ENCODE assay signal across 7 mouse cellular contexts in the genomic region with DNA sequence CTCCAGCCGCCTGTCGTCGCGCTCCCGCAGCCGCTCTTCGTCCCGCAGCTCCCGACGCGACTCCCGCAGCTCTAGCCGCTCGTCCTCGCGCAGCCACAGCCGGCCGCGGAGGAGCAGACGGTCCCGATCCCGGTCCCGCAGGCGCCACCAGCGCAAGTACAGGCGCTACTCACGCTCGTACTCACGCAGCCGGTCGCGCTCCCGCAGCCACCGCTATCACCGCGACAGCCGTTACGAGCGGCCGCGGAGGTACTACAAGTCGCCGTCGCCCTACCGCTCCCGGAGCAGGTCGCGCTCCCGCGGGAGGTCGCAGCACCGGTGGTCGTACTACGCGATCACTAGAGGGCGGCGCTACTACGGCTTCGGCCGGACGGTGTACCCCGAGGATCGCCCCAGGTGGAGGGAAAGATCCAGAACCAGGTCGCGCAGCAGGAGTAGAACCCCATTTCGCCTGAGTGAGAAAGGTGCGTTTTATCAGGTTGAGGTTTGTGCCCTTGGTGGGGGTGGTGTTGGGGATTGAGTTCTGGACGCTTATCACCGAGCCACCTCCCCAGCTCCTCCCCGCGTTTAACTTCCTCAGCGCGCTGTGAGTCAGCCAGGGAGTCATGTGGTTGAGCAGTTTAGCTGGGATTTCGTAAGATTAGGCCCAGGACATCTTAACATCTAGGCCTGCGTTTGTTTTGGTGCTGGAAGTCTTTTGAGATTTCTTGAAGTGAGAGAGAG. TPM values are rescaled to one million over a fixed set of nuclear protein-coding genes. Genes with fewer than 3 reads are reported as not detected.
DNase-seq lines count a peak whose midpoint lies in the region; ATAC-seq and TF ChIP-seq lines count a peak whose summit lies in the region.

No protein-coding gene starts in this region.

- TF ChIP-seq POLR2A in small intestine, adult 2 months (IDR thresholded peaks at IDR 0.05; ENCODE audit: low read depth, low read length): peak; percentile 69

- peaks cover 26% of the 10 kb centered on the region for H3K4me1 ChIP-seq in forebrain, embryonic 16.5 days (replicated peaks; ENCODE audit: control insufficient read depth, insufficient read depth, low read length)
- peaks cover 27% of the 10 kb centered on the region for H3K4me1 ChIP-seq in hindbrain, embryonic 10.5 days (replicated peaks)
- H3K4me1 ChIP-seq in limb, embryonic 12.5 days (replicated peaks): peaks cover 19% of the 10 kb centered on the region
- H3K4me1 ChIP-seq in midbrain, embryonic 12.5 days: peaks cover 19% of the 10 kb centered on the region
- H3K4me1 ChIP-seq in small intestine, adult 2 months (ENCODE audit: control insufficient read depth, insufficient read depth, insufficient read length, low read length): peaks cover 7% of the 10 kb centered on the region; the same call in 1 of the 2 replicates

- under 1% methylated on average over 75 of the region's 75 CpGs for WGBS in forebrain, embryonic 16.5 days
- WGBS in hindbrain, embryonic 10.5 days: under 1% methylated on average over 75 of the region's 75 CpGs
- under 1% methylated on average over 75 of the region's 75 CpGs for WGBS in limb, embryonic 12.5 days
- WGBS in midbrain, embryonic 12.5 days: under 1% methylated on average over 75 of the region's 75 CpGs
- under 1% methylated on average over 75 of the region's 75 CpGs for WGBS in small intestine, adult 2 months

- no peak; the same call in 1 of the 2 replicates for ATAC-seq in forebrain, embryonic 16.5 days
- ATAC-seq in limb, embryonic 12.5 days (ENCODE audit: insufficient number of reproducible peaks, insufficient read depth, low FRiP score, low TSS enrichment, low read depth): no peak
- peak; percentile 10; the same call in 1 of the 2 replicates for ATAC-seq in midbrain, embryonic 12.5 days (ENCODE audit: low FRiP score, low read depth)

- no peaks in the 10 kb centered on the region for H3K27me3 ChIP-seq in forebrain, embryonic 16.5 days (replicated peaks; ENCODE audit: control insufficient read depth, insufficient read depth, low read length)
- no peaks in the 10 kb centered on the region for H3K27me3 ChIP-seq in hindbrain, embryonic 10.5 days (ENCODE audit: insufficient read depth, poor library complexity, severe bottlenecking)
- no peaks in the 10 kb centered on the region for H3K27me3 ChIP-seq in limb, embryonic 12.5 days
- no peaks in the 10 kb centered on the region for H3K27me3 ChIP-seq in midbrain, embryonic 12.5 days
- no peaks in the 10 kb centered on the region for H3K27me3 ChIP-seq in small intestine, adult 2 months (ENCODE audit: control insufficient read depth, insufficient read depth, low read length)

- peak overlapping the region; percentile 95 for H3K27ac ChIP-seq in forebrain, embryonic 16.5 days (ENCODE audit: low read length)
- H3K27ac ChIP-seq in hindbrain, embryonic 10.5 days: peak overlapping the region; percentile 98
- peak overlapping the region; percentile 92 for H3K27ac ChIP-seq in limb, embryonic 12.5 days
- peak overlapping the region; percentile 92 for H3K27ac ChIP-seq in midbrain, embryonic 12.5 days (replicated peaks)
- peak overlapping the region; percentile 99 for H3K27ac ChIP-seq in small intestine, adult 2 months (ENCODE audit: insufficient read depth, low read depth, low read length)

- no peaks in the 10 kb centered on the region for H3K9me3 ChIP-seq in forebrain, embryonic 16.5 days (ENCODE audit: control insufficient read depth, low read length)
- H3K9me3 ChIP-seq in hindbrain, embryonic 10.5 days: no peaks in the 10 kb centered on the region
- H3K9me3 ChIP-seq in limb, embryonic 12.5 days: no peaks in the 10 kb centered on the region
- H3K9me3 ChIP-seq in midbrain, embryonic 12.5 days: no peaks in the 10 kb centered on the region

- no peak for TF ChIP-seq CTCF in small intestine, adult 2 months (IDR thresholded peaks at IDR 0.05; ENCODE audit: extremely low read depth, insufficient read length, insufficient replicate concordance, low read depth, low read length)

- peaks cover 22% of the 10 kb centered on the region for H3K36me3 ChIP-seq in forebrain, embryonic 16.5 days (ENCODE audit: control insufficient read depth, insufficient read depth)
- peaks cover 46% of the 10 kb centered on the region for H3K36me3 ChIP-seq in hindbrain, embryonic 10.5 days
- H3K36me3 ChIP-seq in limb, embryonic 12.5 days: peaks cover 35% of the 10 kb centered on the region
- H3K36me3 ChIP-seq in midbrain, embryonic 12.5 days: peaks cover 35% of the 10 kb centered on the region
- H3K36me3 ChIP-seq in small intestine, adult 2 months (ENCODE audit: control insufficient read depth, insufficient read depth, low read length): peaks cover 37% of the 10 kb centered on the region

- DNase-seq in R1 (ENCODE audit: low read depth, low spot score): peak; percentile 75
- peak; percentile 87 for DNase-seq in c-Kit-positive CD71-positive TER-119-positive erythroid progenitor cells, embryonic 14.5 days (ENCODE audit: low spot score)
- no peak for DNase-seq in hindbrain, embryonic 10.5 days (ENCODE audit: low spot score)

- H3K4me2 ChIP-seq in forebrain, embryonic 16.5 days (ENCODE audit: low read length): peak overlapping the region; percentile 89
- H3K4me2 ChIP-seq in limb, embryonic 12.5 days: peak overlapping the region; percentile 81
- peak overlapping the region; percentile 87 for H3K4me2 ChIP-seq in midbrain, embryonic 12.5 days (replicated peaks)

- peak overlapping the region; percentile 94 for H3K4me3 ChIP-seq in forebrain, embryonic 16.5 days (replicated peaks; ENCODE audit: low read length)
- peak overlapping the region; percentile 99 for H3K4me3 ChIP-seq in hindbrain, embryonic 10.5 days
- peak overlapping the region; percentile 100 for H3K4me3 ChIP-seq in limb, embryonic 12.5 days (replicated peaks)
- peak overlapping the region; percentile 100 for H3K4me3 ChIP-seq in midbrain, embryonic 12.5 days
- H3K4me3 ChIP-seq in small intestine, adult 2 months (ENCODE audit: low read depth, low read length): peak overlapping the region; percentile 85

- H3K9ac ChIP-seq in forebrain, embryonic 16.5 days (replicated peaks; ENCODE audit: low read depth, low read length): peak overlapping the region; percentile 89
- H3K9ac ChIP-seq in limb, embryonic 12.5 days (replicated peaks): peak overlapping the region; percentile 97
- H3K9ac ChIP-seq in midbrain, embryonic 12.5 days (replicated peaks): peak overlapping the region; percentile 97

RNA-seq across cellular contexts. Expression of a gene that starts 0.8 kb away (rescaled TPM):
- polyA plus RNA-seq in forebrain, embryonic 16.5 days (2015; fragmentation: Nextera tagmentation; extraction: Ambion mirVana): 644 and 645 TPM in 2 replicates
- polyA plus RNA-seq in hindbrain, embryonic 10.5 days (2016; fragmentation: Nextera tagmentation; extraction: Ambion mirVana): 335 and 382 TPM in 2 replicates
- 510 and 528 TPM in 2 replicates for polyA plus RNA-seq in limb, embryonic 12.5 days (2016; fragmentation: Nextera tagmentation; extraction: Ambion mirVana)
- 525 and 549 TPM in 2 replicates for polyA plus RNA-seq in midbrain, embryonic 12.5 days (2016; fragmentation: Nextera tagmentation; extraction: Ambion mirVana)
- polyA plus RNA-seq in small intestine, adult 2 months (2012; rRNA removed): 758 and 1,409 TPM in 2 replicates

RNA-seq across cellular contexts. Expression of a gene that starts 6.5 kb away (rescaled TPM):
- 73.2 and 78.4 TPM in 2 replicates for polyA plus RNA-seq in forebrain, embryonic 16.5 days (2015; fragmentation: Nextera tagmentation; extraction: Ambion mirVana)
- polyA plus RNA-seq in hindbrain, embryonic 10.5 days (2016; fragmentation: Nextera tagmentation; extraction: Ambion mirVana): 67.6 and 75.2 TPM in 2 replicates
- 72.9 and 73.8 TPM in 2 replicates for polyA plus RNA-seq in limb, embryonic 12.5 days (2016; fragmentation: Nextera tagmentation; extraction: Ambion mirVana)
- 74.0 and 76.5 TPM in 2 replicates for polyA plus RNA-seq in midbrain, embryonic 12.5 days (2016; fragmentation: Nextera tagmentation; extraction: Ambion mirVana)
- polyA plus RNA-seq in small intestine, adult 2 months (2012; rRNA removed): 2.4 and 9.2 TPM in 2 replicates

RNA-seq across cellular contexts. Expression of a gene that starts 9.4 kb away (rescaled TPM):
- 201 and 205 TPM in 2 replicates for polyA plus RNA-seq in forebrain, embryonic 16.5 days (2015; fragmentation: Nextera tagmentation; extraction: Ambion mirVana)
- 132 and 149 TPM in 2 replicates for polyA plus RNA-seq in hindbrain, embryonic 10.5 days (2016; fragmentation: Nextera tagmentation; extraction: Ambion mirVana)
- polyA plus RNA-seq in limb, embryonic 12.5 days (2016; fragmentation: Nextera tagmentation; extraction: Ambion mirVana): 156 and 159 TPM in 2 replicates
- polyA plus RNA-seq in midbrain, embryonic 12.5 days (2016; fragmentation: Nextera tagmentation; extraction: Ambion mirVana): 164 and 167 TPM in 2 replicates
- 29.8 and 54.4 TPM in 2 replicates for polyA plus RNA-seq in small intestine, adult 2 months (2012; rRNA removed)

RNA-seq across cellular contexts. Expression of a gene that starts 59.8 kb away (rescaled TPM):
- 0.47 and 1.0 TPM in 2 replicates for polyA plus RNA-seq in forebrain, embryonic 16.5 days (2015; fragmentation: Nextera tagmentation; extraction: Ambion mirVana)
- polyA plus RNA-seq in hindbrain, embryonic 10.5 days (2016; fragmentation: Nextera tagmentation; extraction: Ambion mirVana): 11.2 and 12.5 TPM in 2 replicates
- polyA plus RNA-seq in limb, embryonic 12.5 days (2016; fragmentation: Nextera tagmentation; extraction: Ambion mirVana): 7.8 TPM in 2 replicates
- 7.3 and 8.9 TPM in 2 replicates for polyA plus RNA-seq in midbrain, embryonic 12.5 days (2016; fragmentation: Nextera tagmentation; extraction: Ambion mirVana)
- not detected in 2 replicates for polyA plus RNA-seq in small intestine, adult 2 months (2012; rRNA removed)
